Mouse (Mus musculus) kidney, adult 2 months (tissue): ENCODE measurements at regions not wholly inside any gene's neighbourhood (a gene's known extent, or its start where the extent isn't known, plus 50 kb on each side); places are given as distances from the start of the nearest gene placed in this dataset.

ENCODE experiments used
- DNase-seq: peaks from one replicate; pipeline ENCODE4 v3.0.0; 2021
- H3K27ac ChIP-seq: fragments of 200-500 bp; 2 replicates; pipeline ENCODE4 v1.5.1; 2012; ENCODE audit warnings: low read depth, low read length, control low read depth, inconsistent platforms; ENCODE audit not compliant: insufficient read depth
- H3K27me3 ChIP-seq: fragments of 200-500 bp; replicated peaks from 2 replicates; pipeline ENCODE4 v1.6.1; 2012; ENCODE audit warnings: mild to moderate bottlenecking, moderate library complexity, low read length, inconsistent platforms; ENCODE audit not compliant: control insufficient read depth, insufficient read depth
- H3K36me3 ChIP-seq: fragments of 200-500 bp; 2 replicates; pipeline ENCODE4 v1.6.1; 2012; ENCODE audit warnings: mild to moderate bottlenecking, moderate library complexity, low read length, inconsistent platforms; ENCODE audit not compliant: control insufficient read depth, insufficient read depth
- H3K4me1 ChIP-seq: fragments of 200-500 bp; 2 replicates; pipeline ENCODE4 v1.6.1; 2011; ENCODE audit warnings: low read length; ENCODE audit not compliant: control insufficient read depth, insufficient read depth
- H3K4me3 ChIP-seq: fragments of 200-500 bp; 2 replicates; pipeline ENCODE4 v1.5.1; 2011; ENCODE audit warnings: mild to moderate bottlenecking, low read depth, low read length, control low read depth; ENCODE audit not compliant: insufficient read depth
- CTCF ChIP-seq: fragments of 200-500 bp; conservative IDR thresholded peaks from 2 replicates; pipeline ENCODE4 v1.5.1; 2011; ENCODE audit warnings: low read depth, mild to moderate bottlenecking, control low read depth, low read length, moderate library complexity, mixed read lengths; ENCODE audit not compliant: insufficient read depth, insufficient read length
- POLR2A ChIP-seq: fragments of 200-500 bp; IDR thresholded peaks from one replicate; pipeline ENCODE4 v1.6.1; 2011; ENCODE audit warnings: low read depth, low read length, control low read depth
- WGBS: fragments of 180-500 bp; shearing (Covaris S2); methylation state at CpG from one replicate; pipeline ENCODE4 v1.1.7; 2018; 5-methylcytosine and 5-hydroxymethylcytosine counted together

GRCm38 (mm10) chr1:119147506-119147905 is 94.1 kb upstream of the Gli2 start:
- Histone ChIP-seq H3K36me3 (no peaks in the 10 kb centered on the region), H3K27ac (no peak overlapping the region), H3K4me1 (no peaks in the 10 kb centered on the region), H3K27me3 (no peaks in the 10 kb centered on the region), H3K4me3 (no peak overlapping the region)
- no peak for DNase-seq
- TF ChIP-seq POLR2A (no peak), CTCF (no peak)
- WGBS = 82% methylated on average over 2 of the region's 2 CpGs

DNA sequence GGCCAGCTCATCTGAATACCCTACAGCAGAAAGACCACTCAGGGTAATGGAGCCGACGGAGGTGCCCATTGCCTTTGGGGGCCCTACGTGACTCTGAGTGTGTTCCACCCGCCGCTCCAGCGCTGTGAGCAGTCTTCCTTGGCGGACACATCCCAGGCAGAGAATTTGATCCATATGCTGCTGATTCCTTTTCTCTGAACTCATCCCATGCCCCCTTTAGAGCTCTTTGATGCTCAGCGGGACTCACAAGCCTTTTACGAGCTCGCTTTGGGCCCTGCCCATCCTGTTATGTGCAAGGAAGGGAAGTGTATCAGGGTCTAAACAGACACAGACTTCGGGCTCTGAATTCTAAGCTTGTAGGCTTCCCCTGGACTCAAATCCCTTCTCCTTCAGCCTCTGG is 90.4 kb upstream of the Gli2 start:
- TF ChIP-seq POLR2A (no peak), CTCF (no peak)
- Histone ChIP-seq H3K27ac (no peak overlapping the region), H3K36me3 (no peaks in the 10 kb centered on the region), H3K4me1 (no peaks in the 10 kb centered on the region), H3K27me3 (no peaks in the 10 kb centered on the region), H3K4me3 (no peak overlapping the region)
- WGBS = 53% methylated on average over 11 of the region's 11 CpGs
- no peak for DNase-seq

DNA sequence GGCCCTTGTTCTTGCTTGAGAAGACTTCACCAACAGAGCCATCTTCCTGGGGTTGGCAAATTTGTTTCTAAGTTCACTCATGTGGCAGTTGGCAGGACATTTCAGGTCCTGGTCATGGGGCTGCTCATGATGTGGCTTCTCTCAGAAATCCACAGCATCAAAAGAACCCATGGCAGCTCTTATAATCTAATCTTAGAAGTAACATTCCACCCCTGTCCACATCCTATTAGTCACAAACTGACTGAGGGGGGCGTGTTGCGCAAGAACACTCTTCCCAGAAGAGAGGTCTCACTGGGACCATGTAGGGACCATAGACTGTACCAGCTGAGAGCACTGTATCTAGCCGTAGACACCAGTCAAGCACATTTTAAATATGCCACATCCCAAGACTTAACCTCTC is 75.6 kb upstream of the Gli2 start:
- Histone ChIP-seq H3K36me3 (no peaks in the 10 kb centered on the region), H3K4me3 (no peak overlapping the region), H3K27me3 (no peaks in the 10 kb centered on the region), H3K27ac (no peak overlapping the region), H3K4me1 (no peaks in the 10 kb centered on the region)
- 92% methylated on average over 3 of the region's 3 CpGs for WGBS
- TF ChIP-seq CTCF = no peak
- no peak for TF ChIP-seq POLR2A
- no peak for DNase-seq

- no peak for TF ChIP-seq POLR2A
- TF ChIP-seq CTCF = no peak
- no peak for DNase-seq
- Histone ChIP-seq H3K4me1 (no peaks in the 10 kb centered on the region), H3K27me3 (no peaks in the 10 kb centered on the region), H3K36me3 (no peaks in the 10 kb centered on the region), H3K27ac (no peak overlapping the region), H3K4me3 (no peak overlapping the region)
- WGBS = 69% methylated on average over 6 of the region's 6 CpGs
These were observed 72.1 kb upstream of the Gli2 start for GRCm38 (mm10) chr1:119125561-119125960.

DNA sequence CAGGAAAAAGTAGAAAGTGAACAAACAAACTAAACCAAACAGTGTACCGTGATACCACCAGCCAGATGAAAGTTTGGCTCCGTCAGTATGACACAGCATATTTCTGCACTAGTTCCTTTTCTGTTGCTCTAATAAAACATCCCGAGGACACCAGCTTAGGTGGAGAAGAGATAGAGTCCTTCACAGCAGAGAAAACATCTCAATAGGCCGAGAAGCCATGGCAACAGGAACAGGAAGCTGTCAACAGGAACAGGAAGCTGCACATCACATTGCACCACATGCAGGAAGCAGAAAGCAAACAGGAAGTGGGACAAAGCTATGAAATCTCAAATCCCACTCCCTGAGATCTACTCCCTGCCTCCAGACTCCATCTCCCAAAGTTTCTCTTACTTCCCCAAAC is 71.4 kb upstream of the Gli2 start:
- TF ChIP-seq CTCF (no peak), POLR2A (no peak)
- 74% methylated on average over 4 of the region's 4 CpGs for WGBS
- Histone ChIP-seq H3K27me3 (no peaks in the 10 kb centered on the region), H3K4me1 (no peaks in the 10 kb centered on the region), H3K36me3 (no peaks in the 10 kb centered on the region), H3K4me3 (no peak overlapping the region), H3K27ac (no peak overlapping the region)
- no peak for DNase-seq

- 68% methylated on average over 2 of the region's 2 CpGs for WGBS
These were observed 70.6 kb upstream of the Gli2 start for GRCm38 (mm10) chr1:119124063-119124462.

DNA sequence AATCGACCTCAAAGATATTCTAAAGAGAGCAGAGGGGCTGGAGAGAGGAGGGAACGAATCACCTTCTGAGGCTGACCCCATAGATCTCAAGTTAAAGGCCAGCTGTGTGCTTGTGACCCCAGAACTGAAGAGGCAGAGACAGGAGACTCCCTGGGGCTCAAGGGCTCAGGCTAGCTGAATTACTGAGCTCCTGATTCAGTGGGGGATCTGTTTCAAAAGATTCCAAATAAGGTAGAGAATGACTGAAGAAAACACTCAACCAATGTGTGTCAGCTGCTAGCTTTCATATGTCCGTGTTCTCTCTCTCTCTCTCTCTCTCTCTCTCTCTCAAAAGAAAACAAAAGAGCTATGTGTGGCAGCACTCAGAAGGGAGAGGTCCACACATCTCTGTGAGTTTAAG is 70.0 kb upstream of the Gli2 start:
- no peaks in the 10 kb centered on the region for H3K4me1 ChIP-seq
- WGBS = 36% methylated on average over 3 of the region's 3 CpGs
- no peak for DNase-seq
- no peak for TF ChIP-seq POLR2A
- TF ChIP-seq CTCF = no peak
- no peaks in the 10 kb centered on the region for H3K27me3 ChIP-seq
- no peak overlapping the region for H3K4me3 ChIP-seq
- H3K27ac ChIP-seq = no peak overlapping the region
- no peaks in the 10 kb centered on the region for H3K36me3 ChIP-seq

More at GRCm38 (mm10) chr1:119124063-119124462, 70.6 kb upstream of the Gli2 start:
- Histone ChIP-seq H3K27me3 (no peaks in the 10 kb centered on the region), H3K36me3 (no peaks in the 10 kb centered on the region), H3K4me3 (no peak overlapping the region), H3K27ac (no peak overlapping the region), H3K4me1 (no peaks in the 10 kb centered on the region)
- TF ChIP-seq POLR2A = no peak
- no peak for TF ChIP-seq CTCF
- no peak for DNase-seq

GRCm38 (mm10) chr1:119122975-119123374 is 69.6 kb upstream of the Gli2 start:
- H3K27ac ChIP-seq = no peak overlapping the region
- no peak overlapping the region for H3K4me3 ChIP-seq
- TF ChIP-seq CTCF (no peak), POLR2A (no peak)
- DNase-seq = no peak
- no peaks in the 10 kb centered on the region for H3K36me3 ChIP-seq
- H3K27me3 ChIP-seq = no peaks in the 10 kb centered on the region
- no peaks in the 10 kb centered on the region for H3K4me1 ChIP-seq
- WGBS = 60% methylated on average over 6 of the region's 6 CpGs
